Mouse (Mus musculus): ENCODE data around the gene Grhpr. TPM values are rescaled to one million over a fixed set of nuclear protein-coding genes. Genes with fewer than 3 reads are reported as not detected.
"Not testable (repeated sequence)": the region's sequence is repeated elsewhere in the genome, so short reads cannot be mapped to it uniquely, and the experiment has no call there.

The Grhpr gene
- polyA plus RNA-seq, 1 experiment from 2014 or later, result 142 TPM

GRCm38 (mm10) chr4:44981974-44982287, 736 bp downstream of the Grhpr start:
- Histone ChIP-seq H3K4me2 (ENCODE audit: low read depth, low read length) (peak overlapping the region; percentile 81), H3K36me3 (ENCODE audit: control insufficient read depth, insufficient read depth, low read length) (0 out of 2 replicates have a peak, but pooled peaks cover 3% of the 10 kb centered on the region), H3K27ac (ENCODE audit: low read length) (peak overlapping the region; percentile 87), H3K4me1 (ENCODE audit: control insufficient read depth, insufficient read depth, low read length) (peaks cover 17% of the 10 kb centered on the region), H3K4me3 (ENCODE audit: low read length) (peak overlapping the region; percentile 71), H3K9me3 (ENCODE audit: control insufficient read depth, low read length) (no peaks in the 10 kb centered on the region), H3K27me3 (replicated peaks; ENCODE audit: control insufficient read depth, insufficient read depth, low read length) (no peaks in the 10 kb centered on the region), H3K9ac (ENCODE audit: low read depth, low read length) (peak overlapping the region; percentile 95)
- WGBS, result 33% methylated on average over 5 of the region's 5 CpGs
- ATAC-seq, result 0 out of 2 replicates have a peak, but pooled peaks have one; percentile 0

DNA sequence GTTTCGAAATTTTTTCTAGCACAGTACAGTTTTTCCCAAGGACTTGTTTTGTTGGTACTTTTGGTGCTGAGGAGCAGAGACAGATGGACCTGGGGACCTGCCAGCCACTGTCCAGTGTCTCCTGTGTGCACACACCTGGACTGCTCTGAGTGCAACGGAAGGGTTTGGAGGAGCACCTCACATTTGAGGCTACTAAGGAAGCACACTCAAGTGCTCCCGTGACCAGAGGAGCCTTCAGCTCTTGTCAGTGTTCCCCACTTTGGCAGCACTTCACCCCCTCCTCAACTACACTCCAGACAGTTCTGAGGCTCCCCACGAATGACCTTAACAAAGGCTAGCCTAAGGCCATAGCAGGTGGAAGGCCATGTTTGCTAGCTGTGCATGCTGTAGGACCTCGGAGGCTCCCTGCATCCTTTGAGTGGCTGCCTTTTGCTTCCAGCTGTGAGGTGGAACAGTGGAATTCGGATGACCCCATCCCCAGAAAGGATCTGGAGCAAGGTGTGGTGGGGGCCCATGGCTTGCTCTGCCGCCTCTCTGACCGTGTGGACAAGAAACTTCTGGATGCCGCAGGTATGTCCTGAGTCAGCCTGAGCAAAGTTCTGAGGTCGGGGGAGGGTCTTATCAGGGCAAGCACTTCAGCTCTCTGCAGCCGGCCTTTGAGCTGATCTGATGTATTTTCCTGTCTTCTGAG, 1.4 kb downstream of the Grhpr start:
- peak; percentile 19; the same call in 1 of the 2 replicates for ATAC-seq
- peak overlapping the region; percentile 81 for H3K4me2 ChIP-seq (ENCODE audit: low read depth, low read length)
- peaks cover 17% of the 10 kb centered on the region for H3K4me1 ChIP-seq (ENCODE audit: control insufficient read depth, insufficient read depth, low read length)
- WGBS, result 56% methylated on average over 11 of the region's 11 CpGs
- peak overlapping the region; percentile 71 for H3K4me3 ChIP-seq (ENCODE audit: low read length)
- H3K9me3 ChIP-seq (ENCODE audit: control insufficient read depth, low read length), result no peaks in the 10 kb centered on the region
- peak overlapping the region; percentile 95 for H3K9ac ChIP-seq (ENCODE audit: low read depth, low read length)
- H3K36me3 ChIP-seq (ENCODE audit: control insufficient read depth, insufficient read depth, low read length), result 0 out of 2 replicates have a peak, but pooled peaks cover 3% of the 10 kb centered on the region
- H3K27ac ChIP-seq (ENCODE audit: low read length), result peak overlapping the region; percentile 3; the same call in 1 of the 2 replicates
- no peaks in the 10 kb centered on the region for H3K27me3 ChIP-seq (replicated peaks; ENCODE audit: control insufficient read depth, insufficient read depth, low read length)

DNA sequence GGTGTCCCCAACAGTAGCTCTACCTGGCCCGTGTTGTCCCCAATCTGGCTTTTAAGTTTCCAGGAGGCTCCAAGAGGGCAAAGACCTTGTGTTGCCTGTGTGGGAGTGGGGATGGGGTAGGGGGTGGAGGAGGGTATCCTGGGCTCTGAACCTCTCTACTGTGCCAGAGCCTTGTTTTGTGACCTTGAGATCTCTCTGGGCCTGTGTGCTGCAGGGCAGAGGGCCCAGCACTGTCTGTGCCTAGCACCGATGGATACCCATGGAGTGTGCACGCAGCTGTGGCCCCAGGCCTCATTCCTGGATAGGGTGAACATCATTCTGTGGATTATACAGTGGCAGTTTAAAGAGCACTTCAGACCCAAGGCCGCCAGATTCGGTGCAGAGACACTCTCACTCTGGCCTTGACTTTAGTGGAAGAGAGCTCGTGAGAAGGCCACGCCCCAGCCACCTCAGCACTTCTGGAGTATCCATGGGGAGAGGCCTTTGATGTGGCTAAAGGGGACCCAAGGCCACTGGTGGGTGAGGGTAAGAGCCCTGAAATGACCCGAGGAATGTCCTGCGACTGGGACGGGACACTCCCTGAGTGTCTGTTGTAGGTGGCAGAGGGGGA, 2.0 kb downstream of the Grhpr start:
- ATAC-seq, result 0 out of 2 replicates have a peak, but pooled peaks have one; percentile 4
- H3K9me3 ChIP-seq (ENCODE audit: control insufficient read depth, low read length), result no peaks in the 10 kb centered on the region
- H3K36me3 ChIP-seq (ENCODE audit: control insufficient read depth, insufficient read depth, low read length), result 0 out of 2 replicates have a peak, but pooled peaks cover 3% of the 10 kb centered on the region
- peaks cover 17% of the 10 kb centered on the region for H3K4me1 ChIP-seq (ENCODE audit: control insufficient read depth, insufficient read depth, low read length)
- H3K27ac ChIP-seq (ENCODE audit: low read length), result peak overlapping the region; percentile 49; the same call in 1 of the 2 replicates
- peak overlapping the region; percentile 71 for H3K4me3 ChIP-seq (ENCODE audit: low read length)
- H3K27me3 ChIP-seq (replicated peaks; ENCODE audit: control insufficient read depth, insufficient read depth, low read length), result no peaks in the 10 kb centered on the region
- 71% methylated on average over 10 of the region's 10 CpGs for WGBS
- H3K9ac ChIP-seq (ENCODE audit: low read depth, low read length), result 0 out of 2 replicates have a peak overlapping the region, but pooled peaks have one; percentile 95
- peak overlapping the region; percentile 81 for H3K4me2 ChIP-seq (ENCODE audit: low read depth, low read length)

- Histone ChIP-seq H3K9me3 (ENCODE audit: control insufficient read depth, low read length) (no peaks in the 10 kb centered on the region), H3K4me1 (ENCODE audit: control insufficient read depth, insufficient read depth, low read length) (no peaks in the 10 kb centered on the region), H3K27me3 (replicated peaks; ENCODE audit: control insufficient read depth, insufficient read depth, low read length) (no peaks in the 10 kb centered on the region), H3K27ac (ENCODE audit: low read length) (no peak overlapping the region), H3K4me2 (ENCODE audit: low read depth, low read length) (no peak overlapping the region), H3K9ac (ENCODE audit: low read depth, low read length) (no peak overlapping the region), H3K36me3 (ENCODE audit: control insufficient read depth, insufficient read depth, low read length) (peaks cover 7% of the 10 kb centered on the region; the same call in 1 of the 2 replicates), H3K4me3 (ENCODE audit: low read length) (no peak overlapping the region)
- 93% methylated on average over 5 of the region's 5 CpGs for WGBS
- ATAC-seq, result no peak
These were observed 9.4 kb downstream of the Grhpr start for GRCm38 (mm10) chr4:44990560-44990959.

GRCm38 (mm10) chr4:44992330-44992729, 11.1 kb downstream of the Grhpr start:
- not testable (repeated sequence) for H3K4me1 ChIP-seq (ENCODE audit: control insufficient read depth, insufficient read depth, low read length); H3K36me3 ChIP-seq (ENCODE audit: control insufficient read depth, insufficient read depth, low read length); H3K27me3 ChIP-seq (replicated peaks; ENCODE audit: control insufficient read depth, insufficient read depth, low read length); H3K9me3 ChIP-seq (ENCODE audit: control insufficient read depth, low read length); H3K4me2 ChIP-seq (ENCODE audit: low read depth, low read length); H3K27ac ChIP-seq (ENCODE audit: low read length); H3K4me3 ChIP-seq (ENCODE audit: low read length); ATAC-seq; H3K9ac ChIP-seq (ENCODE audit: low read depth, low read length)
- WGBS, result 95% methylated on average over 11 of the region's 11 CpGs

DNA sequence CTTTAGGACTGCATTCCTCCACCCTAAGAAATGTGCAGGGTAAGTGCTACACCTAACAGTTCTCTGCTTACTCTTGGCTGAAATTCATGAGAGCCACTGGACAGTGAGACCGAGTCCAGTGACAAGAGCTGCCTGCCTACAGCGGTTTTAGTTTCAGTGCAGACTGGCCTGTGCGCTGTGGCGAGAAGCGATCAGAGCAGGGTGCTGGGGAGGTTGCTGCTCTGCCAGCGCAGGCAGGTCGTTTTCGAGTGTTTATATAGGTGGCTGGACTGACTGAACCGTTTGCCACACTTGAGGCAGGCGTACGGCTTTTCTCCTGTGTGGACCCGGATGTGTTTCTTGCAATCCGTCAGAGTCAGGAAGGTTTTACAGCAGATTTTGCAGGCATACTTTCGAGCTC, 12.0 kb downstream of the Grhpr start:
- H3K4me2 ChIP-seq (ENCODE audit: low read depth, low read length); ATAC-seq; H3K27ac ChIP-seq (ENCODE audit: low read length); H3K36me3 ChIP-seq (ENCODE audit: control insufficient read depth, insufficient read depth, low read length); H3K9ac ChIP-seq (ENCODE audit: low read depth, low read length); H3K4me3 ChIP-seq (ENCODE audit: low read length); H3K27me3 ChIP-seq (replicated peaks; ENCODE audit: control insufficient read depth, insufficient read depth, low read length); H3K9me3 ChIP-seq (ENCODE audit: control insufficient read depth, low read length); H3K4me1 ChIP-seq (ENCODE audit: control insufficient read depth, insufficient read depth, low read length): not testable (repeated sequence)
- WGBS, result 78% methylated on average over 14 of the region's 14 CpGs

DNA sequence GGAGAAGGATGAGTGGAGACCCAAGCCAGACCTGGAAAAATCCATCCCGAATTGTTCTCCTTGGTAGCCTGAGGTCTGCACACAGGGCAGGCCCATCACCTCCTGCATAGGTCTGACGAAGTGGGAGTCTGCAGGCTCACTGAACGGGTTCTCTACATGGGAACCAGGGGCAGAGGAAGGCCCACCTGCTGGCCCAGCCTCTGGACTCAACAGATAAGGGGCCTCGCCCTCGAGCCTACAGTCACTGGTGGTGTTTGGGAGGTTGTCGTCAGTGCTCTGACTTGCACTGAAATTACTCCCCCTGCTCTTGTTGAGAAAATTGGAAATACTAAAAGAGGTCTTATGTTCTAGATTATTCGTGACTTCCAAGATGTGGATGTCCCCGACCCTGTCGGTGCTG, 12.7 kb downstream of the Grhpr start:
- Histone ChIP-seq H3K9ac (ENCODE audit: low read depth, low read length) (no peak overlapping the region), H3K9me3 (ENCODE audit: control insufficient read depth, low read length) (no peaks in the 10 kb centered on the region), H3K36me3 (ENCODE audit: control insufficient read depth, insufficient read depth, low read length) (peaks cover 7% of the 10 kb centered on the region; the same call in 1 of the 2 replicates), H3K27me3 (replicated peaks; ENCODE audit: control insufficient read depth, insufficient read depth, low read length) (no peaks in the 10 kb centered on the region), H3K27ac (ENCODE audit: low read length) (no peak overlapping the region), H3K4me1 (ENCODE audit: control insufficient read depth, insufficient read depth, low read length) (no peaks in the 10 kb centered on the region), H3K4me2 (ENCODE audit: low read depth, low read length) (no peak overlapping the region), H3K4me3 (ENCODE audit: low read length) (no peak overlapping the region)
- 87% methylated on average over 9 of the region's 9 CpGs for WGBS
- ATAC-seq, result 0 out of 2 replicates have a peak, but pooled peaks have one; percentile 46

- H3K27ac ChIP-seq (ENCODE audit: low read length), result no peak overlapping the region
- H3K4me2 ChIP-seq (ENCODE audit: low read depth, low read length), result no peak overlapping the region
- no peak overlapping the region for H3K9ac ChIP-seq (ENCODE audit: low read depth, low read length)
- no peaks in the 10 kb centered on the region for H3K9me3 ChIP-seq (ENCODE audit: control insufficient read depth, low read length)
- no peaks in the 10 kb centered on the region for H3K27me3 ChIP-seq (replicated peaks; ENCODE audit: control insufficient read depth, insufficient read depth, low read length)
- no peak overlapping the region for H3K4me3 ChIP-seq (ENCODE audit: low read length)
- H3K4me1 ChIP-seq (ENCODE audit: control insufficient read depth, insufficient read depth, low read length), result no peaks in the 10 kb centered on the region
- H3K36me3 ChIP-seq (ENCODE audit: control insufficient read depth, insufficient read depth, low read length), result peaks cover 7% of the 10 kb centered on the region; the same call in 1 of the 2 replicates
- no peak for ATAC-seq
- WGBS, result 77% methylated on average over 18 of the region's 18 CpGs
These were observed 13.6 kb downstream of the Grhpr start for GRCm38 (mm10) chr4:44994776-44995175.

GRCm38 (mm10) chr4:44998071-44998470, 16.9 kb downstream of the Grhpr start:
- no peaks in the 10 kb centered on the region for H3K4me1 ChIP-seq (ENCODE audit: control insufficient read depth, insufficient read depth, low read length)
- H3K9me3 ChIP-seq (ENCODE audit: control insufficient read depth, low read length), result no peaks in the 10 kb centered on the region
- no peak overlapping the region for H3K4me2 ChIP-seq (ENCODE audit: low read depth, low read length)
- H3K9ac ChIP-seq (ENCODE audit: low read depth, low read length), result no peak overlapping the region
- WGBS, result 76% methylated on average over 3 of the region's 3 CpGs
- no peaks in the 10 kb centered on the region for H3K27me3 ChIP-seq (replicated peaks; ENCODE audit: control insufficient read depth, insufficient read depth, low read length)
- peaks cover 4% of the 10 kb centered on the region; the same call in 1 of the 2 replicates for H3K36me3 ChIP-seq (ENCODE audit: control insufficient read depth, insufficient read depth, low read length)
- no peak for ATAC-seq
- no peak overlapping the region for H3K4me3 ChIP-seq (ENCODE audit: low read length)
- no peak overlapping the region for H3K27ac ChIP-seq (ENCODE audit: low read length)

Measured in intestine, embryonic 16.5 days (tissue).